Mouse (Mus musculus): ENCODE data around the gene Hist1h2aa.
A peak's percentile ranks its signal among the peaks of the same experiment; 100 is the strongest.

The Hist1h2aa gene

DNA sequence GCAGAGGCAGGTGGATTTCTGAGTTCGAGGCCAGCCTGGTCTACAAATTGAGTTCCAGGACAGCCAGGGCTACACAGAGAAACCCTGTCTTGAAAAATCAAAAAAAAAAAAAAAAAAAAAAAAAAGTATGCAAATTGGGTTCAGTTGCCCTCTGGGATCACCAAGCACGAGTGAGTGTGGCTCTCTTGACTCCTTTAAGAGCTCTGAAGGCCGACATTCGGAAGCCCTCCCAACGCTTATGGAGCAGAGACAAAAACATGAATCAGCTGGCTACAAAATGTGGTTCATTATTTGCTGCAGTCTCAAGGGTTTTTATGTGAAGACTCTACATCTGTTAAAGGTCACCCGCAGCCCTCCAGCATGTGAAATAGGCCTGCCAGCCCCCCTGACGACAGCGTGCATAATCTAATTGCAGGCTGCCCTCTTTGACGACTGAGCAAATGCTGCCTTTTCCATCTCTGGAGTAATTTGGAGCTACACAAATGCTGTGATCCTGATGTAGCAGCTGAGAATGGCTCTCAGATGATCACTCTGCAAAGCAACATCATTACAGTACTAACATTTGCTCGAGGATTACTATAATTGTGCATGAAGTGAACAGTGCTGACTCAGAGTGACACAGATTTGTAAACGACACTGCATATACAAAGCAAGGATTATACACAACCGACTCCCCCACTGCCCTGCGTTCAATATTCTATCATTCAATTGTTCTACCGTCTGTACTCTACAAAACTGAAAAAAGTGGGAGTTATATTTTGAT lies 15.4 kb downstream of the Hist1h2aa start:
- no peak for DNase-seq

DNA sequence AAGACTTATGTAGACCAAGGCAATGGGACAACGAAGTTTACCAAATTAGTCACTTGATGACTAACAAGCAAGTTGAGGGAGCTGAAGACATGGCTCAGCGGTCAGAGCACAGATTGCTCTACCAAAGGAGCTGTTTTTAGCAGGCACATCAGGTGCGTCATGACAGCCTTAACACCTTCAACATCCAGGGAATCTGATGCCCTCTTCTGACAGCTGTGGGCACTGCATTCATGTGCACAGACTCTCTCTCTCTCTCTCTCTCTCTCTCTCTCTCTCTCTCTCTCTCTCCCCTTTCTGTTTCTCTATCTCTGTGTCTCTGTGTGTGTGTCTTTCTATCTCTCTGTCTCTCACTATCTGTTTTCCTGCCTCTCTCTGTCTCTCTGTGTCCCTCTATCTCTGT lies 16.7 kb downstream of the Hist1h2aa start:
- peak; percentile 56 for DNase-seq

DNA sequence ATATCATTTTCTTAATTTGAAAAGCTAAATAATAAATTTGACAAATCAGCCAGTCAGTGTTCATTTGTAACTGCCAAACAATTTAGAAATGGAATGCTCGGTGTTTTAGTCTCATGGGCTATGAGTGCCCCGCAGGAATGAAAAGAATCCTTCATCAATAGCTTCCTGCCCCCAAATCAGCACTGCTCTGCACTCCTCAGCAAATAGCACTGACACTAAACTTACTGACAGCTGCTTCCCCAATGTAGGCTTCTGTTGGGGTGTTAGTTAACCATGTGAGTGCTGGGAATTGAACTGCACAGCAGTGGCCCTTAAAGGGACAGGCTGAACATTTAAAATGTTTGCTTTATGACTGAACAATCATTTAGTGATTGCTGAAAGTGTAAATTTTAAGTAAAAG lies 25.5 kb downstream of the Hist1h2aa start:
- DNase-seq = no peak

DNA sequence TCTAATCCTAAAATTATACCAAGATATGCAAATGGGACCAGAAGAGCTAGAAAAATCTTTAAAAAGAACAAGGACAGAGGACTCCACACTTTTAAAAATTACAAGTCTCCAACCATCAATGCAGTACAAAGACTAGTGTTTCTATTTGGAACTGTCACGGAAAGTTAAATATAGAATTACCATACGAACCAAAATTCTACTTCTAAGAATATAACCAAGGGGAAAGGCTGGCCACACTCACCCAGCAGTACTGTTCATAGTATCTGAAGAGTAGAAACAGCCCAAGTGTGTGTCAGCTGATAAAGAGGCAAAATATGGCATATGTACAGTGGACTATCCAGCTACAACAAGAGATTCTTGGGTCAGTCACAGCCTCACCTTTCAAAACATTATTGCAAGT lies 30.6 kb downstream of the Hist1h2aa start:
- no peak for DNase-seq

DNA sequence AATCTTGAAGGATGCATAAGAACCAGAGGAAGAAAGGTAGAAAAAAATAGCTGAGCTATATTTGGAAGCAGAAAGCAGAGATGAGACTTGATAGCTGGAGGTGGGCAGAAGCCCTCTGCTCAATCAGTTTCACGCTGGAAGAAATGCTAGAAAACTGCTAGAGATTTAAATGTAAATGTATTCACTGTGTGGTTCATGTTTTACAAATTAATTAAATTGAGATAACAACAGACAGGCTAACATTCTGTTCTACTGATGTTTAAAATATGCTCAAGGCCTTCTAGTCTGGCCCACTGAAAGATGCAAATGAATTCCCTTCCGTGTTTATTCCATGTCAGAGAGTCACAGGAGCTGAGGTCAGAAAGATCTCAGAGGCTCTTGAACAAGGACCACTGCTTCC lies 37.6 kb downstream of the Hist1h2aa start:
- DNase-seq = no peak

DNA sequence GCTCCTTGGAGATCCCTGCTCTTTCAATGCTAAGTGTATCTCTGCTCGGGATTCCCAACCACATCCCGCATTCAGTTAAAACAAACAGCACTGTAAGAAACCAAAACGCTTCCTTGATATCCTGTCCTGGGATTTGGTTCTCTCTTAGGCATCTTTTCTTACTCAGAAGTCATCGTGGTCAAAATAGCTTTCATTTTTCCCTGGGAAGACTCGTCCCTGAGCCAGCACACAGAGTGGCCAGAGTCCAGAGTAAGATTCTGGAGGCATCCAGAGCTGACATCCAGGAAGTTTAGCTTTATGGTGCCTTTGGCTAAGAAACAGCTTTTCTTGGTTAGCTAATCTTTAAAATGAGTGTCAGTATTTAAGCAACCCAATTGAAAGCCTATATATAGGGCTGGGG lies 38.0 kb downstream of the Hist1h2aa start:
- no peak for DNase-seq
